In the genomic region with DNA sequence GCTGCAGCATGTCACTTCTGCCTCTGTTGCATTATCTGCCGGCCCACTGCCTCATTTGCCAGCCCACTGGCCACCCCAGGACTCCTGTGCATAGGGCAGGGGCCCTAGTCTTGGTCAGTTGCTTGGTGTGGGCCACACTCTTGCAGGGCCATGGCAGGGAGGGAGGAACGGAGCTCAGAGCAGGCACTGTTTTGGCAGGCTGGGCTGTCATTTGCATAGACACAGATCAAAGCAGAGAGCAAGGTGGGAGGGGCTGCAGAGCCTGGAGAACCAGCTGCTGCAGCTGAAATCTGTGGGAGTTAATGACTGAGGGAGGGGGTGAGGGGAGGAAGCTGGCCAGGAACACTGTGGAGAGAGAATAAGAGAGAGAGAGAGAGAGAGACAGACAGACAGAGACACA, we compare ENCODE assay signal across 13 mouse cellular contexts.
A peak's percentile ranks its signal among the peaks of the same experiment; 100 is the strongest.
DNase-seq lines count a peak whose midpoint lies in the region; ATAC-seq lines count a peak whose summit lies in the region.
"Had no signal": no experiment of that assay in that cellular context is flagged by ENCODE, and none has a peak within 500 bp of the region (broad histone marks: within the 10 kb centered on the region; RNA-seq: fewer than 3 reads in every experiment).

No protein-coding gene starts in this region.

- no peak overlapping the region for H3K4me3 ChIP-seq in kidney, embryonic 14.5 days (ENCODE audit: low read length)
- no peak overlapping the region for H3K4me3 ChIP-seq in midbrain, embryonic 14.5 days (replicated peaks; ENCODE audit: low read depth, low read length)
- H3K4me3 ChIP-seq in midbrain, embryonic 10.5 days, result no peak overlapping the region
- no peak overlapping the region for H3K4me3 ChIP-seq in neural tube, embryonic 14.5 days (ENCODE audit: low read depth, low read length)
- H3K4me3 ChIP-seq: liver, embryonic 12.5 days had no signal

- H3K9ac ChIP-seq in kidney, embryonic 14.5 days (ENCODE audit: low read depth, low read length), result no peak overlapping the region
- H3K9ac ChIP-seq in midbrain, embryonic 14.5 days (replicated peaks; ENCODE audit: low read length), result no peak overlapping the region
- no peak overlapping the region for H3K9ac ChIP-seq in neural tube, embryonic 14.5 days (replicated peaks; ENCODE audit: low read depth, low read length)
- H3K9ac ChIP-seq: liver, embryonic 12.5 days had no signal

- H3K27ac ChIP-seq in kidney, embryonic 14.5 days (ENCODE audit: low read depth, low read length), result no peak overlapping the region
- no peak overlapping the region for H3K27ac ChIP-seq in midbrain, embryonic 14.5 days (replicated peaks; ENCODE audit: low read depth, low read length)
- no peak overlapping the region for H3K27ac ChIP-seq in midbrain, embryonic 10.5 days (replicated peaks)
- H3K27ac ChIP-seq in neural tube, embryonic 14.5 days (ENCODE audit: low read depth, low read length), result no peak overlapping the region
- H3K27ac ChIP-seq: liver, embryonic 12.5 days had no signal

- H3K36me3 ChIP-seq in kidney, embryonic 14.5 days (ENCODE audit: control insufficient read depth, insufficient read depth, low read length), result no peaks in the 10 kb centered on the region
- H3K36me3 ChIP-seq in midbrain, embryonic 14.5 days (ENCODE audit: control insufficient read depth, insufficient read depth, low read length), result no peaks in the 10 kb centered on the region
- no peaks in the 10 kb centered on the region for H3K36me3 ChIP-seq in midbrain, embryonic 10.5 days
- no peaks in the 10 kb centered on the region for H3K36me3 ChIP-seq in neural tube, embryonic 14.5 days (ENCODE audit: control insufficient read depth, insufficient read depth, low read length)
- H3K36me3 ChIP-seq: liver, embryonic 12.5 days had no signal

- peaks cover 12% of the 10 kb centered on the region for H3K9me3 ChIP-seq in kidney, embryonic 14.5 days (ENCODE audit: control insufficient read depth, low read length)
- peaks cover 6% of the 10 kb centered on the region; the same call in 1 of the 2 replicates for H3K9me3 ChIP-seq in midbrain, embryonic 14.5 days (ENCODE audit: control insufficient read depth, low read length)
- H3K9me3 ChIP-seq in midbrain, embryonic 10.5 days (replicated peaks), result peaks cover 25% of the 10 kb centered on the region
- H3K9me3 ChIP-seq in neural tube, embryonic 14.5 days (ENCODE audit: control insufficient read depth, low read length), result no peaks in the 10 kb centered on the region

- no peaks in the 10 kb centered on the region for H3K4me1 ChIP-seq in kidney, embryonic 14.5 days (ENCODE audit: control insufficient read depth, insufficient read depth, low read length)
- H3K4me1 ChIP-seq in midbrain, embryonic 14.5 days (ENCODE audit: control insufficient read depth, insufficient read depth, low read length), result no peaks in the 10 kb centered on the region
- peaks cover 3% of the 10 kb centered on the region; the same call in 1 of the 2 replicates for H3K4me1 ChIP-seq in midbrain, embryonic 10.5 days
- no peaks in the 10 kb centered on the region for H3K4me1 ChIP-seq in neural tube, embryonic 14.5 days (ENCODE audit: control insufficient read depth, insufficient read depth, low read length)
- H3K4me1 ChIP-seq: liver, embryonic 12.5 days had no signal

- WGBS in kidney, embryonic 14.5 days, result 40% methylated on average over 2 of the region's 2 CpGs
- WGBS in midbrain, embryonic 14.5 days, result 42% methylated on average over 2 of the region's 2 CpGs
- WGBS in midbrain, embryonic 10.5 days, result 58% methylated on average over 2 of the region's 2 CpGs
- 43% methylated on average over 2 of the region's 2 CpGs for WGBS in neural tube, embryonic 14.5 days

- DNase-seq in kidney, postnatal 25 days, result no peak
- no peak for DNase-seq in midbrain, embryonic 14.5 days
- no peak for DNase-seq in midbrain, embryonic 10.5 days (ENCODE audit: low spot score)
- DNase-seq in ZHBTc4 (ENCODE audit: low read depth, low spot score), result peak; percentile 68
- DNase-seq in thymus, postnatal 10 days (ENCODE audit: low spot score in 2 of 2), result no peak
- DNase-seq: adrenal gland, adult 2 months; cerebellum, adult 9-10 months; heart, postnatal 10 days; layer of hippocampus, adult 9-11 months had no signal

- H3K27me3 ChIP-seq in kidney, embryonic 14.5 days (ENCODE audit: control insufficient read depth, insufficient read depth, low read length), result no peaks in the 10 kb centered on the region
- H3K27me3 ChIP-seq in midbrain, embryonic 14.5 days (ENCODE audit: control insufficient read depth, insufficient read depth, low read length), result no peaks in the 10 kb centered on the region
- H3K27me3 ChIP-seq in midbrain, embryonic 10.5 days (ENCODE audit: low read depth, poor library complexity, severe bottlenecking), result no peaks in the 10 kb centered on the region
- no peaks in the 10 kb centered on the region for H3K27me3 ChIP-seq in neural tube, embryonic 14.5 days (ENCODE audit: control insufficient read depth, insufficient read depth, low read length)
- H3K27me3 ChIP-seq: liver, embryonic 12.5 days had no signal

- ATAC-seq in kidney, embryonic 14.5 days (ENCODE audit: low FRiP score, low TSS enrichment), result 0 out of 2 replicates have a peak, but pooled peaks have one; percentile 43
- peak; percentile 64 for ATAC-seq in midbrain, embryonic 14.5 days (ENCODE audit: low FRiP score, low TSS enrichment)
- ATAC-seq in neural tube, embryonic 14.5 days (ENCODE audit: low read depth), result peak; percentile 24; the same call in 1 of the 2 replicates
- ATAC-seq: intestine, embryonic 16.5 days; liver, embryonic 12.5 days had no signal

- no peak overlapping the region for H3K4me2 ChIP-seq in kidney, embryonic 14.5 days (replicated peaks; ENCODE audit: low read depth, low read length)
- H3K4me2 ChIP-seq in midbrain, embryonic 14.5 days (ENCODE audit: low read length), result no peak overlapping the region
- H3K4me2 ChIP-seq in neural tube, embryonic 14.5 days (ENCODE audit: low read depth, low read length), result no peak overlapping the region
- H3K4me2 ChIP-seq: liver, embryonic 12.5 days had no signal
